Mouse (Mus musculus): ENCODE measurements around the gene Eps8. TPM values are rescaled to one million over a fixed set of nuclear protein-coding genes. Genes with fewer than 3 reads are reported as not detected.

The Eps8 gene
- polyA plus RNA-seq, 1 experiment from 2014 or later: 16.2 TPM

DNA sequence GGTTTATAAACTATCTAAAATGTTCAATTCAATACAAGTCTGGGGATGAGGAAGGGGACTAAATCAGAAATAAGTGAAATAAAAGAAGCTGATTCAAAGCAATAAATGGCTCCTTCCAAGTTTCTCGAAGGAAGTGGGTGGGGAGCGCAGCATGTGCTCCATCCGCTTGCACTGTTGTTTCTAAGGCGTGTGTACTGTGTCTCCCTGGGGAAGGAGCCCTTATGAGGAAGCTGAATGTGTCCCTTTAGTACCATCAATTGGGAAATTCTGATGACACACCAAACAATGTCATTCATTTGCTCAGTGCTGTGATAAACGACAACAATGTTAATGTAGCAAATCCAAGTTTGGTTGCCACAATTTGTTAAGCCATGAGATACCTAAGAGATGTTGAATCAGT is 33.0 kb upstream of the Eps8 start:
- H3K36me3 ChIP-seq: no peaks in the 10 kb centered on the region
- WGBS: 88% methylated on average over 5 of the region's 5 CpGs
- H3K27ac ChIP-seq (ENCODE audit: poor library complexity, severe bottlenecking): no peak overlapping the region
- no peak overlapping the region for H3K4me3 ChIP-seq
- peaks cover 6% of the 10 kb centered on the region; the same call in 1 of the 2 replicates for H3K4me1 ChIP-seq (replicated peaks)
- H3K4me2 ChIP-seq: no peak overlapping the region
- no peak for ATAC-seq (ENCODE audit: insufficient number of reproducible peaks, low FRiP score)
- no peaks in the 10 kb centered on the region for H3K27me3 ChIP-seq (replicated peaks)
- no peaks in the 10 kb centered on the region for H3K9me3 ChIP-seq (replicated peaks)
- H3K9ac ChIP-seq: no peak overlapping the region

DNA sequence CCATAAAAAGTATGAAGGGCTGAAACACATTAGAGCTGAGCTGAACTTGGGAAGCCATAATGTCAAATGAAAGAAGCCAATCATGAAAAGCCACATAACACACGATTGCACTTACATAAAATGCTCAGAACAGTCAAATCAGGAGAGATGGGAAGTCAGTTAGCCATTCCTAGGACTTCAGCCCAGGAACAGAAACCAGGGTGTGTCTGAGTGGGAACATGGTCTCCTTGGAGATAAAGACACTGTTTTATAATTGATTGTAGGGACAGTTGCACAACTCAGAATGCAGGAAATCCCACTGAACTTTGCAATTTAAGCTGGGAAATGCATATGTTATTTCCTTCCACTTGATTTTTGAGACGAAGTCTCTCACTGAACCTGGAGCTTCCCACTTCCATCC is 28.0 kb upstream of the Eps8 start:
- ATAC-seq (ENCODE audit: insufficient number of reproducible peaks, low FRiP score): no peak
- WGBS: 78% methylated on average over 2 of the region's 2 CpGs
- no peaks in the 10 kb centered on the region for H3K4me1 ChIP-seq (replicated peaks)

DNA sequence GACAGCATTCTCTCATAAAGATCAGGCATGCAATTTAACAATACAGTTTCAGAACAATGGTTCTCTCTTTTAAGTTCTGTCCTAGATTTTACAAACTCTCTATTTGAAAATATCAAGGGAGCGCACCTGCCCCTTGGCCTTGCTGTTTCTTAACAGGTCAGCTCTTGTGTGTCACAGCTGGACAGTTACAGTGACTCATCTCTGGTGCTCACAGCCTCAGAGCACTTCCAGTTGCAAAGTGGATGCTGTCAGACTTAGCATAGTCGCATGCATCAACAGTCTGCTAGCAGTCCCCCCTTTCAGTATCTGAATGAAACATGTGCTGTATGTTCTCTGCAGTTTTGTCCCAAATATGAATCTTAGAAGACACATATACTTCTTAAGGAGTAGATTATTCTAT is 26.3 kb upstream of the Eps8 start:
- peaks cover 8% of the 10 kb centered on the region; the same call in 1 of the 2 replicates for H3K9me3 ChIP-seq (replicated peaks)
- H3K9ac ChIP-seq: no peak overlapping the region
- no peaks in the 10 kb centered on the region for H3K36me3 ChIP-seq
- 79% methylated on average over 2 of the region's 2 CpGs for WGBS
- ATAC-seq (ENCODE audit: insufficient number of reproducible peaks, low FRiP score): no peak
- no peak overlapping the region for H3K4me3 ChIP-seq
- no peak overlapping the region for H3K27ac ChIP-seq (ENCODE audit: poor library complexity, severe bottlenecking)
- no peaks in the 10 kb centered on the region for H3K27me3 ChIP-seq (replicated peaks)
- H3K4me2 ChIP-seq: no peak overlapping the region
- no peaks in the 10 kb centered on the region for H3K4me1 ChIP-seq (replicated peaks)

More for the DNA sequence above, 28.0 kb upstream of the Eps8 start:
- no peaks in the 10 kb centered on the region for H3K36me3 ChIP-seq
- H3K9ac ChIP-seq: no peak overlapping the region
- H3K27me3 ChIP-seq (replicated peaks): no peaks in the 10 kb centered on the region
- peaks cover 5% of the 10 kb centered on the region; the same call in 1 of the 2 replicates for H3K9me3 ChIP-seq (replicated peaks)
- H3K4me2 ChIP-seq: no peak overlapping the region
- H3K27ac ChIP-seq (ENCODE audit: poor library complexity, severe bottlenecking): no peak overlapping the region
- H3K4me3 ChIP-seq: no peak overlapping the region

DNA sequence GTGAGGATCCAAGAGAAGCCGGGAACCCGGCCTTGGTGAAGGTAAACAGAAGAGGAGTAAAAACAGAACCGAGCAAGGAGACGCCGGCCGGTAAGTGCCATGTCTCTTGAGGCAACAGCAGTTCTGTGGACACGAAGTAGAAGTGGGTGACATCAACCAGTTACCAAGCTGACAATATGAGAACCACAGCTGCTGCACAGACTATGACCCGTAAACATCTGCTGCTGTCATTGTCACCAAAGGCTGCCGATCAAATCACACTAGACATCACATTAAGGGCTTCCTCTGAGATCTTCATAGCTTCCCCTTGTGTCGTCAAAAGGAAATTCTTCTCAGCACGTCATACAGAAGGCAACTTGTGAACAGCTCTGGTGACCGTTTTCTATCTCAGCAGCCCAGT is 21.9 kb upstream of the Eps8 start:
- H3K4me2 ChIP-seq: no peak overlapping the region
- no peaks in the 10 kb centered on the region for H3K27me3 ChIP-seq (replicated peaks)
- peaks cover 8% of the 10 kb centered on the region; the same call in 1 of the 2 replicates for H3K9me3 ChIP-seq (replicated peaks)
- H3K27ac ChIP-seq (ENCODE audit: poor library complexity, severe bottlenecking): no peak overlapping the region
- H3K9ac ChIP-seq: no peak overlapping the region
- no peaks in the 10 kb centered on the region for H3K36me3 ChIP-seq
- ATAC-seq (ENCODE audit: insufficient number of reproducible peaks, low FRiP score): no peak
- 79% methylated on average over 12 of the region's 12 CpGs for WGBS
- H3K4me1 ChIP-seq (replicated peaks): no peaks in the 10 kb centered on the region
- H3K4me3 ChIP-seq: no peak overlapping the region

DNA sequence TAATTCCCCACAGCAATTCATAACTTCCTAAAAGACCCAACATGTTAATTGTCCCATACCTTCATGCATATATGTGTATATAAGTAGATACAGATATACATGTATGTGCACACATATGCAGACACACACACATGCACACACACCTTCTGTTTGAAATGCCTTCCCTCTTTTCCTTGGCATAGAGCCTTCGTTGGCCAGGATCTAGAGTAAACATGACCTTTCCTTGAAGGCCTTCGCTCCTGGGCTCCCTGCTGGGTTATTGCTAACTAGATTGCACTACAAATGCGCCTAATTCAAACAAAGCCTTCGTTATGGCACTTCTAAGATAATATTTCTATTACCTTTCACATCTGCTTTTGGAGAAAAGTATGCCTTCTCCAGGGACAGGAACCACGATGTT is 20.9 kb upstream of the Eps8 start:
- 73% methylated on average over 5 of the region's 5 CpGs for WGBS
- Histone ChIP-seq H3K9ac (no peak overlapping the region), H3K9me3 (replicated peaks) (peaks cover 8% of the 10 kb centered on the region; the same call in 1 of the 2 replicates), H3K27ac (ENCODE audit: poor library complexity, severe bottlenecking) (no peak overlapping the region), H3K4me2 (no peak overlapping the region), H3K4me3 (no peak overlapping the region), H3K4me1 (replicated peaks) (no peaks in the 10 kb centered on the region), H3K36me3 (no peaks in the 10 kb centered on the region), H3K27me3 (replicated peaks) (no peaks in the 10 kb centered on the region)
- ATAC-seq (ENCODE audit: insufficient number of reproducible peaks, low FRiP score): no peak

DNA sequence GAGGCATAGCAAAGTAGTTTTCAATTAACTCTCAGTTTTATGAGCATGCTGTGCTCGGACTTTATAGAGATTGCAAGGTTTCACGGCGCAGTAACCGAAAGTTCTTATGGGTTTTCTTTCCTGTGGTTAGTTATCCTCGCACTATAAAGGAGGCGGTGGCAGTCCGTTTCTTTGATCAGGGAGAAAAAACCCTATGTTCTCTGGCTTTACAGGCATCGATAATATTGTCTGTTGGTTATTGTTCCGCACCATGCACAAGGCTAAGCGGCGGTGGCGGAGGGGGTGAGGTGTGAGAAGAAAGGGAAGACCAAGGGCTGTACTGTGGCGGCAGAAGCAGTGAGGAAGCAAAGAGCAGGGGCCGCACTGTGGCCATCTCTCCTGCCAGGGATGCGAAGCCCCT is 18.6 kb upstream of the Eps8 start:
- Histone ChIP-seq H3K36me3 (no peaks in the 10 kb centered on the region), H3K27ac (ENCODE audit: poor library complexity, severe bottlenecking) (no peak overlapping the region), H3K27me3 (replicated peaks) (no peaks in the 10 kb centered on the region), H3K4me2 (no peak overlapping the region), H3K9me3 (replicated peaks) (0 out of 2 replicates have a peak, but pooled peaks cover 3% of the 10 kb centered on the region), H3K4me1 (replicated peaks) (no peaks in the 10 kb centered on the region), H3K9ac (no peak overlapping the region), H3K4me3 (no peak overlapping the region)
- no peak for ATAC-seq (ENCODE audit: insufficient number of reproducible peaks, low FRiP score)
- WGBS: 89% methylated on average over 15 of the region's 15 CpGs

DNA sequence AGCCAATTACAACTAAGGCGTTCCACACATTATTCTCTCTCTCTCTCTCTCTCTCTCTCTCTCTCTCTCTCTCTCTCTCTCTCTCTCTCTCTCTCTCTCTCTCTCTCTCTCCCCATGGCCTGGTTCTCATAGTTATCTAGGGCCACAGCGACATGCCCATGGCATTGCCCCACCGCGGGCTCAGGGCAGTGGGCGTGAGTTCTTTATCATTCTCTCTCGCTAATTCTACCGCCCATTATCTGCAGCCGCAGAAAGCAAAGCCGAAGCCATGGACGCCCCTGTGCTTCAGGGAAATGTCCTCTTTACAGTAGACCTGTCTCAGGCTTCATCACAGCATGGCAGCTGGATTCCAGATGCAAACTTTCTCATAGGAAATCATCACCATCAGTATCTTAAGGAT is 16.9 kb upstream of the Eps8 start:
- no peak for ATAC-seq (ENCODE audit: insufficient number of reproducible peaks, low FRiP score)
- no peaks in the 10 kb centered on the region for H3K27me3 ChIP-seq (replicated peaks)

DNA sequence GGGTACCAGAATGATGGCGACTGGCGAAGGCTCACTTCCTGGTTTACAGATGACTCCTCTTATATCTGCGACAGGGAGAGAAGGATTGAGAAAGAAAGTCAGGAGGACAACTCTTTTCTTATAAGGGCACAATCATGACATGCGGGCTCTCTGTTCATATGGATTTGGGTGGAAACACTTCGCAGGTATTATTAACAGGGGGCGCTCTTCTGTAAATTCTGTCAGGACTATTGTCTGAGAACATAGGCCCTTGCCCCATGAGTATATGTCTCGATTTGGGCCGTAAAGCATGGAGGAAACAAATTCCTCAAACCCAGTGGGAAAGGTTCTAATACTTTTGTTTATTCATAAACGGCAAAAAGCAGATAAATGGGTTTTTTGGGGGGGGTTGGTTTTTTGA is 16.1 kb upstream of the Eps8 start:
- Histone ChIP-seq H3K9ac (no peak overlapping the region), H3K4me1 (replicated peaks) (no peaks in the 10 kb centered on the region), H3K9me3 (replicated peaks) (no peaks in the 10 kb centered on the region), H3K4me2 (no peak overlapping the region), H3K27me3 (replicated peaks) (no peaks in the 10 kb centered on the region), H3K27ac (ENCODE audit: poor library complexity, severe bottlenecking) (no peak overlapping the region), H3K4me3 (no peak overlapping the region), H3K36me3 (no peaks in the 10 kb centered on the region)
- WGBS: 89% methylated on average over 9 of the region's 9 CpGs
- no peak for ATAC-seq (ENCODE audit: insufficient number of reproducible peaks, low FRiP score)

More for the DNA sequence above, 16.9 kb upstream of the Eps8 start:
- H3K4me3 ChIP-seq: no peak overlapping the region
- WGBS: 46% methylated on average over 10 of the region's 10 CpGs
- no peaks in the 10 kb centered on the region for H3K4me1 ChIP-seq (replicated peaks)
- no peaks in the 10 kb centered on the region for H3K9me3 ChIP-seq (replicated peaks)
- no peak overlapping the region for H3K9ac ChIP-seq
- no peak overlapping the region for H3K27ac ChIP-seq (ENCODE audit: poor library complexity, severe bottlenecking)
- H3K36me3 ChIP-seq: no peaks in the 10 kb centered on the region
- no peak overlapping the region for H3K4me2 ChIP-seq

DNA sequence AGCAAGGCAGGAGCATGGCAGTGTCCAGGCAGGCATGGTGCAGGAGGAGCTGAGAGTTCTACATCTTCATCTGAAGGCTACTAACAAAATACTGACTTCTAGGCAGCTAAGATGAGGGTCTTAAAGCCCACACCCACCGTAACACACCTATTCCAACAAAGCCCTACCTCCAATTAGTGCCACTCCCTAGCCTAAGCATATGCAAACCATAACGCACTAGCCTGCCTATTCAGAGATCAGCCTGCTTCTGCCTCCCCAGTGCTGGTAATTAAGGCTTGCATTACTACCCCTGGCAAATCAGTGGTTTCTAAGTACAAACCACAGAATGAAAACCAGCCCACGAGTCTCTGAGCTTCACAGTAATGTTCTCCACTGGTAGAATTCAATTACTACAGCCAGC is 15.2 kb upstream of the Eps8 start:
- Histone ChIP-seq H3K27ac (ENCODE audit: poor library complexity, severe bottlenecking) (no peak overlapping the region), H3K27me3 (replicated peaks) (no peaks in the 10 kb centered on the region), H3K9ac (no peak overlapping the region), H3K9me3 (replicated peaks) (no peaks in the 10 kb centered on the region), H3K4me1 (replicated peaks) (no peaks in the 10 kb centered on the region), H3K4me3 (no peak overlapping the region), H3K4me2 (no peak overlapping the region), H3K36me3 (no peaks in the 10 kb centered on the region)
- no peak for ATAC-seq (ENCODE audit: insufficient number of reproducible peaks, low FRiP score)
- WGBS: 80% methylated on average over 3 of the region's 3 CpGs

DNA sequence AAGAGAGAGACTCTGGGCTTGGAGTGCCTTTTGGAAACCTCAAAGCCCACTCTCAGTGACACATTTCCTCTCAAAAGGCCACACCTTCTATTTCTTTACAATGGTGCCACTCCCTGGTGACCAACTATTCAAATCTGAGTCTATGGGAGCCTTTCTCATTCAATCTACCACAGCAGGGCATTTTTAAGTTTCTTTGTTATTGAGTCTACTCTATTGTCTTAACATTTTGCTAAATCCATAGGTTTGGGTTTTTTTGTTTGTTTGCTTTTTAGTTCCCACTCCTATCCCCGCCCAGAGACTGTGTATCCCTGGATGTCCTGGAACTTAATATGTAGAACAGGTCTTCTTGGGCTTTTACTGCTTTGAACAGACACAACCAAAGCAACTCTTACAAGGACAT is 14.8 kb upstream of the Eps8 start:
- no peak overlapping the region for H3K4me2 ChIP-seq
- WGBS: 83% methylated on average over 1 of the region's 1 CpGs
- H3K4me3 ChIP-seq: no peak overlapping the region
- H3K27ac ChIP-seq (ENCODE audit: poor library complexity, severe bottlenecking): no peak overlapping the region
- H3K36me3 ChIP-seq: no peaks in the 10 kb centered on the region
- H3K9me3 ChIP-seq (replicated peaks): no peaks in the 10 kb centered on the region
- H3K4me1 ChIP-seq (replicated peaks): no peaks in the 10 kb centered on the region
- H3K9ac ChIP-seq: no peak overlapping the region
- H3K27me3 ChIP-seq (replicated peaks): no peaks in the 10 kb centered on the region
- ATAC-seq (ENCODE audit: insufficient number of reproducible peaks, low FRiP score): no peak

DNA sequence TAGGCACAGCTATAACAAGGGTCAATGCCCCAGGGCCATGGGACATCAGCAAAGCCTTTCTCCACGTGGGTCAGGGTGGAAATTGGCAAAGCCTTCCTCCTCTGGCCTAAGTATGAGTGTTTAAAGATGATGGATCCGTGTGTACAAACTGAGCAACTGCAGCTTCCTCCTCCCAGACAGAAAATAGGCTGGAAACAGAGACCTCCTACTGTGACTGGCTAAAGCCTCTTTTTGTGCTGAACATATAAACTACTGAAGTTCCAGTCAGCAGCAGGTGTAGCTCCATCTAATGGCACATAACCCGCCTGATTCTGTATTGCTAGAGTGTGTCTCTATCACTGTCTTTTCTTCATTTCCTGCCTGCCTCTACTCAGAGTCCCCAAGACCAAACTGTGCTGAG is 13.7 kb upstream of the Eps8 start:
- Histone ChIP-seq H3K9ac (no peak overlapping the region), H3K4me2 (no peak overlapping the region), H3K4me1 (replicated peaks) (no peaks in the 10 kb centered on the region), H3K4me3 (no peak overlapping the region), H3K9me3 (replicated peaks) (no peaks in the 10 kb centered on the region), H3K27me3 (replicated peaks) (no peaks in the 10 kb centered on the region), H3K27ac (ENCODE audit: poor library complexity, severe bottlenecking) (no peak overlapping the region), H3K36me3 (no peaks in the 10 kb centered on the region)
- WGBS: 60% methylated on average over 3 of the region's 3 CpGs
- no peak for ATAC-seq (ENCODE audit: insufficient number of reproducible peaks, low FRiP score)

DNA sequence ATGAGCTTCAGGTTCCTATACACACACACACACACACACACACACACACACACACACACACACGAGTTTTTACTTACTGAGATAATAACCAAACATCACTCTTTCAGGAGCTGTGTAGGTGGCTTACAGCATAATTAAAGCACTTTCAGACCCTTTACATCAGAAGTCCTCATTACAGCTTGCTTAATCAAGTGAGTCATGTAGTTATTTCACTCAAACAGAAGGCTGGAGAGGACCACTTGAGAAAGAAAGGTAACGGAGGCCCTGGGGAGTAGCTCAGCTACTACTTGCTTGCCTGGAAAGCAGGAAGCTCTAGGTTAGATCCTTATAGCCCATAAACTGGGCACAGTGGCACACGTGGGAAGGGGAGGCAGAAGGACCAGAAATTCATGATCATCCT is 13.0 kb upstream of the Eps8 start:
- Histone ChIP-seq H3K4me1 (replicated peaks) (no peaks in the 10 kb centered on the region), H3K4me3 (no peak overlapping the region), H3K9ac (no peak overlapping the region), H3K27me3 (replicated peaks) (no peaks in the 10 kb centered on the region), H3K4me2 (no peak overlapping the region), H3K9me3 (replicated peaks) (no peaks in the 10 kb centered on the region), H3K27ac (ENCODE audit: poor library complexity, severe bottlenecking) (no peak overlapping the region), H3K36me3 (no peaks in the 10 kb centered on the region)
- 53% methylated on average over 3 of the region's 3 CpGs for WGBS
- ATAC-seq (ENCODE audit: insufficient number of reproducible peaks, low FRiP score): no peak

Data from heart, embryonic 12.5 days (tissue).